Mouse (Mus musculus): ENCODE measurements around the gene Pgam1. TPM values are rescaled to one million over a fixed set of nuclear protein-coding genes. Genes with fewer than 3 reads are reported as not detected.
A peak's percentile ranks its signal among the peaks of the same experiment; 100 is the strongest.
"Not testable (repeated sequence)": the region's sequence is repeated elsewhere in the genome, so short reads cannot be mapped to it uniquely, and the experiment has no call there.

Pgam1 gene
- 10 to 100 TPM; 14.4 to 25.0 TPM for total RNA-seq (2021)
- long read RNA-seq, experiment 1, transcript Pgam1-201 (4 exons, 1,775 nt): major isoform, 43 of 46 reads
- long read RNA-seq, experiment 1, partial matches to known transcripts: 2 of 46 reads
- long read RNA-seq, experiment 1, other reads (novel, unspliced or antisense): 1 of 46 reads
- long read RNA-seq, experiment 2, transcript Pgam1-201 (4 exons, 1,775 nt): major isoform, 33 of 34 reads
- long read RNA-seq, experiment 2, partial matches to known transcripts: 0 of 34 reads
- long read RNA-seq, experiment 2, other reads (novel, unspliced or antisense): 1 of 34 reads

GRCm38 (mm10) chr19:41911178-41912073 is at the start of gene Pgam1:
Pgam1 (plus strand) TSS chr19:41911923.
- H3K4me3 ChIP-seq: peak within 1 kb of the TSS; percentile 90
- intact Hi-C loops (cut with DNase I): loop anchor here (5.0 kb wide), 1 partner anchor 66 kb away; no protein-coding TSS in a partner anchor
- no peak for TF ChIP-seq CTCF (IDR thresholded peaks at IDR 0.05)

GRCm38 (mm10) chr19:41866707-41867106 is 45.0 kb upstream of the Pgam1 start:
- intact Hi-C loops (cut with DNase I): no loop called here

More at GRCm38 (mm10) chr19:41911178-41912073, at the start of gene Pgam1:
- H3K27ac ChIP-seq: peak within 1 kb of the TSS; percentile 93
- peak; percentile 98 for DNase-seq

GRCm38 (mm10) chr19:41869296-41869695 is 42.4 kb upstream of the Pgam1 start:
- no peak for DNase-seq
- Histone ChIP-seq H3K4me3 (no peak overlapping the region), H3K27ac (no peak overlapping the region)
- TF ChIP-seq CTCF (IDR thresholded peaks at IDR 0.05): no peak
- intact Hi-C loops (cut with DNase I): no loop called here

More at GRCm38 (mm10) chr19:41866707-41867106, 45.0 kb upstream of the Pgam1 start:
- Histone ChIP-seq H3K27ac (no peak overlapping the region), H3K4me3 (no peak overlapping the region)
- DNase-seq: no peak
- no peak for TF ChIP-seq CTCF (IDR thresholded peaks at IDR 0.05)

- H3K4me3 ChIP-seq, DNase-seq, H3K27ac ChIP-seq: not testable (repeated sequence)
- intact Hi-C loops (cut with DNase I): loop anchor here (10.0 kb wide), 1 partner anchor 215 kb away; no protein-coding TSS in a partner anchor
- TF ChIP-seq CTCF (IDR thresholded peaks at IDR 0.05): peak; percentile 15; the same call in 1 of the 2 replicates
Observed at GRCm38 (mm10) chr19:41869946-41870345, 41.8 kb upstream of the Pgam1 start.

GRCm38 (mm10) chr19:41872285-41872684 is 39.4 kb upstream of the Pgam1 start:
- intact Hi-C loops (cut with DNase I): loop anchor here (10.0 kb wide), 1 partner anchor 217 kb away; no protein-coding TSS in a partner anchor
- Histone ChIP-seq H3K4me3 (no peak overlapping the region), H3K27ac (no peak overlapping the region)
- DNase-seq: no peak
- no peak for TF ChIP-seq CTCF (IDR thresholded peaks at IDR 0.05)

- no peak overlapping the region for H3K27ac ChIP-seq
- DNase-seq: no peak
- no peak overlapping the region for H3K4me3 ChIP-seq
- intact Hi-C loops (cut with DNase I): loop anchor here (10.0 kb wide), 1 partner anchor 220 kb away; no protein-coding TSS in a partner anchor
- TF ChIP-seq CTCF (IDR thresholded peaks at IDR 0.05): no peak
Observed at GRCm38 (mm10) chr19:41874356-41874755, 37.4 kb upstream of the Pgam1 start.

GRCm38 (mm10) chr19:41881842-41882241 is 29.9 kb upstream of the Pgam1 start:
- DNase-seq: no peak
- TF ChIP-seq CTCF (IDR thresholded peaks at IDR 0.05): no peak
- Histone ChIP-seq H3K27ac (no peak overlapping the region; the same call in 1 of the 2 replicates), H3K4me3 (no peak overlapping the region)
- intact Hi-C loops (cut with DNase I): no loop called here

- no peak overlapping the region for H3K27ac ChIP-seq
- intact Hi-C loops (cut with DNase I): no loop called here
Observed at GRCm38 (mm10) chr19:41883882-41884281, 27.8 kb upstream of the Pgam1 start.

GRCm38 (mm10) chr19:41888191-41888590 is 23.5 kb upstream of the Pgam1 start:
- no peak for DNase-seq

More at GRCm38 (mm10) chr19:41883882-41884281, 27.8 kb upstream of the Pgam1 start:
- TF ChIP-seq CTCF (IDR thresholded peaks at IDR 0.05): no peak
- H3K4me3 ChIP-seq: no peak overlapping the region
- no peak for DNase-seq

GRCm38 (mm10) chr19:41894959-41895358 is 16.8 kb upstream of the Pgam1 start:
- peak overlapping the region; percentile 94 for H3K27ac ChIP-seq
- H3K4me3 ChIP-seq: peak overlapping the region; percentile 76
- TF ChIP-seq CTCF (IDR thresholded peaks at IDR 0.05): no peak
- DNase-seq: peak; percentile 56
- intact Hi-C loops (cut with DNase I): loop anchor here (5.0 kb wide), 2 partner anchors 48 to 132 kb away; partner anchors contain the start of gene Frat2

More at GRCm38 (mm10) chr19:41888191-41888590, 23.5 kb upstream of the Pgam1 start:
- intact Hi-C loops (cut with DNase I): no loop called here
- Histone ChIP-seq H3K27ac (no peak overlapping the region), H3K4me3 (no peak overlapping the region)
- TF ChIP-seq CTCF (IDR thresholded peaks at IDR 0.05): no peak

- no peak for TF ChIP-seq CTCF (IDR thresholded peaks at IDR 0.05)
- Histone ChIP-seq H3K4me3 (peak within 1 kb of the TSS; percentile 76), H3K27ac (peak within 1 kb of the TSS; percentile 94)
- peak; percentile 81 for DNase-seq
- intact Hi-C loops (cut with DNase I): loop anchor here (5.0 kb wide), 2 partner anchors 48 to 132 kb away; partner anchors contain the start of gene Frat2
Observed at GRCm38 (mm10) chr19:41895460-41896318, 16.0 kb upstream of the Pgam1 start, which contains the start of gene Rrp12. Rrp12 (minus strand) TSS chr19:41896173.

Data from gastrocnemius, adult 2 months (tissue).